Comparison of ENCODE assay signal across 18 mouse cellular contexts in genomic region chr19:56701404-56702033, GRCm38 (mm10). TPM values are rescaled to one million over a fixed set of nuclear protein-coding genes. Genes with fewer than 3 reads are reported as not detected.
DNase-seq lines count a peak whose midpoint lies in the region; ATAC-seq and TF ChIP-seq lines count a peak whose summit lies in the region.
"Had no signal": no experiment of that assay in that cellular context is flagged by ENCODE, and none has a peak within 500 bp of the region (broad histone marks: within the 10 kb centered on the region; RNA-seq: fewer than 3 reads in every experiment).

No protein-coding gene starts in this region.

- H3K27ac ChIP-seq in heart, embryonic 15.5 days, result peak overlapping the region; percentile 60
- H3K27ac ChIP-seq in midbrain, postnatal 0 days (ENCODE audit: low read depth, low read length), result no peak overlapping the region
- no peak overlapping the region for H3K27ac ChIP-seq in midbrain, embryonic 13.5 days
- H3K27ac ChIP-seq: embryonic facial prominence, embryonic 10.5 days; heart, embryonic 10.5 days; limb, embryonic 13.5 days; stomach, postnatal 0 days had no signal

- no peaks in the 10 kb centered on the region for H3K36me3 ChIP-seq in heart, embryonic 15.5 days
- no peaks in the 10 kb centered on the region for H3K36me3 ChIP-seq in midbrain, postnatal 0 days (ENCODE audit: insufficient read depth, low read length)
- no peaks in the 10 kb centered on the region for H3K36me3 ChIP-seq in midbrain, embryonic 13.5 days
- H3K36me3 ChIP-seq: embryonic facial prominence, embryonic 10.5 days; heart, embryonic 10.5 days; limb, embryonic 13.5 days had no signal

- TF ChIP-seq CTCF in midbrain, postnatal 0 days (IDR thresholded peaks at IDR 0.05), result no peak

- peaks cover 30% of the 10 kb centered on the region for H3K4me1 ChIP-seq in heart, embryonic 15.5 days (replicated peaks)
- H3K4me1 ChIP-seq in midbrain, postnatal 0 days (ENCODE audit: insufficient read depth, low read length), result 0 out of 2 replicates have a peak, but pooled peaks cover 4% of the 10 kb centered on the region
- H3K4me1 ChIP-seq in midbrain, embryonic 13.5 days (replicated peaks), result peaks cover 25% of the 10 kb centered on the region

- H3K9me3 ChIP-seq in heart, embryonic 15.5 days (replicated peaks), result no peaks in the 10 kb centered on the region
- H3K9me3 ChIP-seq in midbrain, postnatal 0 days (ENCODE audit: low read length), result no peaks in the 10 kb centered on the region
- H3K9me3 ChIP-seq in midbrain, embryonic 13.5 days, result no peaks in the 10 kb centered on the region
- H3K9me3 ChIP-seq: embryonic facial prominence, embryonic 10.5 days; heart, embryonic 10.5 days; limb, embryonic 13.5 days had no signal

- no peaks in the 10 kb centered on the region for H3K27me3 ChIP-seq in heart, embryonic 15.5 days
- H3K27me3 ChIP-seq in midbrain, postnatal 0 days (ENCODE audit: insufficient read depth, low read length), result no peaks in the 10 kb centered on the region
- H3K27me3 ChIP-seq in midbrain, embryonic 13.5 days, result no peaks in the 10 kb centered on the region
- H3K27me3 ChIP-seq: CH12.LX; limb, embryonic 13.5 days had no signal

- WGBS in heart, embryonic 15.5 days, result 52% methylated on average over 8 of the region's 8 CpGs
- 55% methylated on average over 8 of the region's 8 CpGs for WGBS in midbrain, postnatal 0 days
- WGBS in midbrain, embryonic 13.5 days, result 83% methylated on average over 8 of the region's 8 CpGs

- no peak overlapping the region for H3K4me3 ChIP-seq in heart, embryonic 15.5 days
- H3K4me3 ChIP-seq in midbrain, postnatal 0 days (ENCODE audit: low read depth, low read length), result no peak overlapping the region
- no peak overlapping the region for H3K4me3 ChIP-seq in midbrain, embryonic 13.5 days (replicated peaks)
- H3K4me3 ChIP-seq: embryonic facial prominence, embryonic 10.5 days; erythroblast, embryonic 14.5 days; heart, embryonic 10.5 days; limb, embryonic 13.5 days had no signal

- H3K4me2 ChIP-seq in heart, embryonic 15.5 days, result peak overlapping the region; percentile 28; the same call in 1 of the 2 replicates
- no peak overlapping the region for H3K4me2 ChIP-seq in midbrain, postnatal 0 days (ENCODE audit: low read depth, low read length, poor library complexity, severe bottlenecking)
- H3K4me2 ChIP-seq in midbrain, embryonic 13.5 days (replicated peaks), result no peak overlapping the region
- H3K4me2 ChIP-seq: limb, embryonic 13.5 days had no signal

- no peak for ATAC-seq in heart, embryonic 15.5 days (replicated peaks; ENCODE audit: insufficient number of reproducible peaks, insufficient read depth, low FRiP score, low read depth)
- ATAC-seq in midbrain, postnatal 0 days (ENCODE audit: low FRiP score), result no peak
- no peak for ATAC-seq in midbrain, embryonic 13.5 days
- ATAC-seq in inflammation-experienced regulatory T-cells, adult 6 months, result no peak
- ATAC-seq: forebrain, postnatal 0 days; Patski had no signal

- peak; percentile 35 for DNase-seq in adrenal gland, adult 2 months
- DNase-seq in adrenal gland, postnatal 4 days (ENCODE audit: low spot score in 2 of 2), result no peak
- DNase-seq in heart, adult 9 months (ENCODE audit: low spot score in 2 of 2), result no peak
- DNase-seq in midbrain, postnatal 0 days (ENCODE audit: low spot score), result peak; percentile 52
- DNase-seq in frontal cortex, adult 2 months (ENCODE audit: extremely low spot score in 1 of 2, low spot score in 1 of 2), result no peak
- DNase-seq: forebrain, postnatal 0 days; lung, postnatal 14 days; thymus, postnatal 14 days had no signal

- no peak overlapping the region for H3K9ac ChIP-seq in heart, embryonic 15.5 days
- no peak overlapping the region for H3K9ac ChIP-seq in midbrain, postnatal 0 days (replicated peaks; ENCODE audit: low read length, poor library complexity, severe bottlenecking)
- no peak overlapping the region for H3K9ac ChIP-seq in midbrain, embryonic 13.5 days (replicated peaks)
- H3K9ac ChIP-seq: forebrain, postnatal 0 days; limb, embryonic 13.5 days had no signal

RNA-seq across cellular contexts. Expression of gene Adrb1, which starts 20.5 kb away (rescaled TPM):
- total RNA-seq in adrenal gland, adult 2 months (2021), result 1 to 10 TPM; 2.1 to 7.5 TPM
- 9.5 and 13.9 TPM in 2 replicates for polyA plus RNA-seq in adrenal gland, adult 2 months (2012; rRNA removed)
- 1 to 10 TPM; 2.8 to 2.9 TPM for total RNA-seq in adrenal gland, postnatal 4 days (2021)
- 4.0 and 4.7 TPM in 2 replicates for polyA plus RNA-seq in heart, embryonic 15.5 days (2015; fragmentation: Nextera tagmentation; extraction: Ambion mirVana)
- total RNA-seq in midbrain, postnatal 0 days (2014; rRNA removed), result 5.1 and 7.6 TPM in 2 replicates
- 2.0 and 2.9 TPM in 2 replicates for polyA plus RNA-seq in midbrain, postnatal 0 days (2015; fragmentation: Nextera tagmentation; extraction: Ambion mirVana)
- polyA plus RNA-seq in midbrain, embryonic 13.5 days (2015; fragmentation: Nextera tagmentation; extraction: Ambion mirVana), result 0.32 and 0.59 TPM in 2 replicates
- polyA plus RNA-seq in frontal cortex, adult 2 months (2012; rRNA removed), result 19.4 and 20.2 TPM in 2 replicates
- polyA plus RNA-seq in inflammation-experienced regulatory T-cells, adult 6 months (2017; shearing (Covaris generic)), result under 1 TPM in 1 of 3 experiments, not detected in 2; 0.20 TPM
- total RNA-seq: CH12.LX had no signal
- polyA plus RNA-seq: Patski had no signal

Comparison
In these comparisons a context has a peak if more than half of its experiments do, and no peak if none do; other contexts are left out.
1. DNase-seq: peak in adrenal gland, adult 2 months (single experiment) and midbrain, postnatal 0 days (single experiment); none in adrenal gland, postnatal 4 days (0 of 2), heart, adult 9 months (0 of 2) and frontal cortex, adult 2 months (0 of 2).